Mouse (Mus musculus) thymus, adult 2 months (tissue): ENCODE results near the gene Fam168a.

Experiments used
- CTCF ChIP-seq: fragments of 200-500 bp; IDR thresholded peaks from 2 replicates; pipeline ENCODE4 v1.5.1; 2012; ENCODE audit warnings: mild to moderate bottlenecking, control low read depth, low read length, moderate library complexity, borderline replicate concordance; ENCODE audit not compliant: control insufficient read depth, poor library complexity, insufficient read depth; ENCODE audit errors: extremely low read depth
- POLR2A ChIP-seq: fragments of 200-500 bp; IDR thresholded peaks from 2 replicates; pipeline ENCODE4 v1.6.1; 2012; ENCODE audit warnings: mild to moderate bottlenecking, low read length, control low read depth, moderate library complexity; ENCODE audit not compliant: control insufficient read depth, poor library complexity, insufficient read depth; ENCODE audit errors: extremely low read depth

DNA sequence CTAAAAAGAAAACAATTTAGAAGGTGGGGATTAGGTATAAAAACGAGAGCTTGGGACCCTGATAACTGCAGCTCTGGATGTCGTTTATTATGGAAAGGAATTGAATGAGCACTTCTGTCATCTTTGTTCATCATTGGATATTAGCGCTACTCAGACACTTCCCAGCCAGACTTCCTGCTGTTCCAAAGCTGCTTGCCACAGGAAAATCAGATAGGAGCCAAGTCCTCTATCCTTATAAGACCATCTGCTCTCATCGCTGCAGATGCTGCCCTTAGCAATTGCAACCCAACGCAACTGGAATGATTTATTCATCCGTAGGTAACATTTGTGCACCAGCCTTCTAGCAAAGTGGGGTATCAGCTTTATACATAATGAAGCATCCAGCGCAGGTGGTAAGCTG lies 52.3 kb downstream of the Fam168a start:
- TF ChIP-seq POLR2A (no peak), CTCF (no peak)
